Mouse (Mus musculus) common myeloid progenitor, adult 5-6 weeks (primary cell): ENCODE data around the gene Otol1. TPM values are rescaled to one million over a fixed set of nuclear protein-coding genes. Genes with fewer than 3 reads are reported as not detected.

ENCODE experiments used
- ATAC-seq: replicated peaks from 2 replicates; pipeline ENCODE4 v1.8.0; 2016; ENCODE audit warnings: low read depth, mild to moderate bottlenecking, moderate TSS enrichment, inconsistent platforms; ENCODE audit not compliant: poor library complexity, severe bottlenecking
- total RNA-seq: library from RNA; stranded (forward); fragments of 200-1000, 187-1606 nt; gene quantifications from 2 replicates; pipeline ENCODE4 v1.2.3, GENCODE M21; 2017

The Otol1 gene
- total RNA-seq, result not detected in 2 replicates

GRCm38 (mm10) chr3:70007313-70007712, at the start of gene Otol1:
Otol1 (plus strand) TSS chr3:70007613.
- ATAC-seq, result no peak

DNA sequence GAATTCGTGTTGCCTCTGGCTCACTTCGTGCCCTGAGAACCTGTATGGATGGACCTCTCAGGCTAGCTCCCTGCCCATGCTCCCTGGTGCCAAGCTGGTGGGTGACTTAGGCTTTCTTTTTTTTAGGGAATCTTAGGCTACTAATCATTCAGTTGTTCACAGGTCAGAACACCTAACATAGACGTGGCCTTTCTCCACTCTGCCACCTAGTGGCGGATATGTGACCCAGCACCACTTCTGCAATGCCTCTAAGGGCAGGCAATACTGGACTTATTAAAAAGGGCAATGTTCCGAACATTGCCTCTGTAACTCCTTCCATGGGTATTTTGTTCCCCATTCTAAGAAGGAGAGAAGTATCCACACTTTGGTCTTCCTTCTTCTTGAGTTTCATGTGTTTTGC, 45.2 kb upstream of the Otol1 start:
- ATAC-seq, result peak; percentile 77

DNA sequence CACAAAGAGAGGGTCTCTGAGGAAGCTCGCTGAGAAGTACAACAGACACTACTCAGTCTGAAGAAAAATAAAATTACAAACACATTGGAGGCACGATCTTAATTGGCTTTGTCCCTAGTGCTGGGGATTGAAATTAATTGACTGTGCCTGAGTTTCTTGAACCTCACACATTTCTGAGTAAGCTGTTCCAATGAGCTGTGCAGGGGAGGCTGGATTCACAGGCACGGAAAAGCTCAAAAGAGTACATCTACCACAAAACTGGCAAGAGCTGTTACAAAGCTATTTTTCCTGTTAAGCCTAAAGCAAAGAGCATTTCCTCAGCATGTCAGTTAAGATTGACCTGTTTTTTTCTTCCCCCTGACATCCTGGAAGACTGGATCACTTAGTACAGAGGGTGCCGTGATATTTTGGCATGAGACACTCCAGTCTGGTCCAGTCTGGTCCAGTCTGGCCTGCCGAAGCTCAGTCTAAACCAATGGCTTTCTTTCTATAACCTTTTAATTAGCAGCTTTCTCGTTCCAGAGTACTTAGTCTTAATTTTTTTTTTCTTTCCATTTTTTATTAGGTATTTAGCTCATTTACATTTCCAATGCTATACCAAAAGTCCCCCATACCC, 35.8 kb upstream of the Otol1 start:
- no peak for ATAC-seq

- 0 out of 2 replicates have a peak, but pooled peaks have one; percentile 32 for ATAC-seq
These were observed 29.3 kb upstream of the Otol1 start for GRCm38 (mm10) chr3:69978092-69978491.

- no peak for ATAC-seq
These were observed 13.6 kb upstream of the Otol1 start for GRCm38 (mm10) chr3:69993806-69994205.

DNA sequence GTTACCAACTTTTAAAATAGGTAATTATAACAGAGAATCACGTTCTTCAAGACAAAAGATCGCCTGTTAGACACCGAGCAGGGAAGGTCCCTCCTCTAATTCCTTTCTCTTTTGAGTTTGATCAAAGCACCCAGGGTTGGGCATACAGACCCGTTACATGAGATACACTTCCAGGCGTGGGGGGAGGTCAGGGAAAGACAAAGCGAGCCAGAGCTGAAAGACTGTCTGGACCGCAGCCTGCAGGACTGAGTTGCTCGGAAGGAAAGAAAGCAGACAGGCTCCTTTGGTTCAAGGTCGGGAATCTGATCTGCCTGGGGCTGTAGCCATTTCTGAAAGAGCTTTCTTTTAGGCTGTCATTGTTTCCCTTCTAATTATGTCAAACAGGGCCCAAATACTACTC, 5.9 kb upstream of the Otol1 start:
- ATAC-seq, result no peak

GRCm38 (mm10) chr3:70003126-70003764, 4.2 kb upstream of the Otol1 start:
- ATAC-seq, result no peak

DNA sequence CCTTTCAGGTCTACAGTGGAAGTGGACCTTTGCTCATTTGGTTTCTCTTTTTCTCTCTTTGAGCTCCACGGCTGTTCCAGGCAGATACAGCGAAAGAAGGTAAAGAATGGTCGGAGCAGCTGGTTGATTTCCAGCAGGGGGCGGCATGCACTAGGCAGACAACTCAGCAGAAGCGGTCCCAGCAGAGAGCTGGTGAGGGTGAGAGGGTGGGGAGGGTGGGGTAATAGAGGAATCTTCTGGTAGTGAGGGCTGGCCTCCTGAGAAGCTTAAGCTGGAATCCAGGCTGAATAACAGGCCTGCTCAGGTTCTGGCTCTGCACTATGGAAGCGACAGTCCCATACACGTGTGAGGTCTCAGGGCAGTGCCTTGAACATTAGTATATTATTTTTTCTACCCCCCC, 3.5 kb upstream of the Otol1 start:
- 0 out of 2 replicates have a peak, but pooled peaks have one; percentile 60 for ATAC-seq

DNA sequence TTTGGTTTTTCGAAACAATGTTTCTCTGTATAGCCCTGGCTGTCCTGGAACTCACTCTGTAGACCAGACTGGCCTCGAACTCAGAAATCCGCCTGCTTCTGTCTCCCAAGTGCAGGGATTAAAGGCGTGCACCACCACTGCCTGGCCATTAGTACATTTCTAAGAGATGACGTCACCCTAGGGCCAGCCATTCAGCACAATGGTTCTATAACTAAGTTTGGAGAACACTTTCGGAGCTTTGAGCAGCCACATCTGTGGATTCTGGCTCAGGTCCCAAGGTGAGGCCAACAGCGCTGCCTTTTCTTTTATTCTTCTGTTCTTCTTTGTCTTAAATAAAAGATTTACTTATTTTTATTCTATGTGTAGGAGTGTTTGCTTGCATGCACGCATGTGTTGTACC, 3.0 kb upstream of the Otol1 start:
- ATAC-seq, result no peak

- no peak for ATAC-seq
These were observed 5.2 kb downstream of the Otol1 start for GRCm38 (mm10) chr3:70012641-70013040.

DNA sequence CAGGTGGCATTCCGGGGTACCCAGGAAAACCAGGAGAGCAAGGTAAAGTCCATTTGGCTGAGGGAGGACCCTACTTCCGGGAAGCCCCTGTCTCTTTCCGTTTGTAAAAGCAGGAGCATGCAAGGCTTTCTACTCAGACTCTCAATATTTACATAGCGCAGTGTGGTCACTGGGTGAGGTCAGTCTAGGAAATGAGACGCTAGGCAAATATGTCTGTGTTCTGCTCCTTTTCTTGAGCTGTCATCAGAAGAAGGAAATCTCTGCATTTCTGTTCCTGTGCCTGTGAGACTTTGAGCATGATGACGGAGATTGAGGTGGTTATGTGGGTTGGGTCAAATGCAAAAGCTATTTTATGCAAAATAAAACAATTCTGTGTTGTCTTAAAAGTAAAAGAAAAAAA, 19.2 kb downstream of the Otol1 start:
- no peak for ATAC-seq

DNA sequence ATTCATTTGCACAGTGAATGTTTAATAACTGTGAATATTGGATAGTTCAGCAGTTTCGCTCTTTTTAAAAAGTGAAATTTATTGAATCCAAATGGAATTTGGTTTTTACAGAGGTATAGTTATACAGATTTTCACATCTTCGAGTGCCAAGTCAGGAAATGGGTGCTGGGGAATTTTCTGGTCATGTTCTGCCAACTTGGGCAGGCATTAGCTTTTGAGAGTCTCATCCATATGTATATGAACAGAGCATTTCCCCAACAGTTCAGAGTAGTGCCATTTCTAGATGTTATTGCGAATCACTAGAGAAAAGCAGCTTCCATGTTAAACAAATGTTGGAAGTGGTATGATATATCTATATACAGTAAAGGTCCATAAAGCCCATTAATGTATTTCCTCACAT, 21.8 kb downstream of the Otol1 start:
- ATAC-seq, result no peak

DNA sequence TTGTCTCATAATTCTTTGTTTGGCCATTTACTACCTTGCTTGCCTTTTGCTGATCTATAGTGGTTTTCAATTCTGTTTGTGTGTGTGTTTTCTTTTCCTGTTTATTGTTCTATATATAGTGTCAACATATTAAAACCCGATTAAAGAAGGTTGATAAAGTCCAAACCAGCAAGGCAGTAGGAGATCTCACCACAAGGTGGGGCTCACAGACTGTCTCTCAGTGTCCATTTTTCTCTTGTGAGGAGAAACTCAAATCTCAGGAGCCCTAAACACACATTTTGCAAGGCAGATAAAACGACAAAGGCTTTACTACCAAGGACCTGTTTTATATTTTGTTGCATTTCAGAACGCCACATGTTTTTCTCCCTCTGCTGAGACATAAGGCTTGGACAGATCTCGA, 28.2 kb downstream of the Otol1 start:
- no peak for ATAC-seq

Other genes starting within 250 kb of the Otol1 start
- gene Sptssb, start 147.7 kb upstream of the Otol1 start, total RNA-seq, result not detected in 2 replicates